15 mouse cellular contexts compared by ENCODE assay signal in the genomic region with DNA sequence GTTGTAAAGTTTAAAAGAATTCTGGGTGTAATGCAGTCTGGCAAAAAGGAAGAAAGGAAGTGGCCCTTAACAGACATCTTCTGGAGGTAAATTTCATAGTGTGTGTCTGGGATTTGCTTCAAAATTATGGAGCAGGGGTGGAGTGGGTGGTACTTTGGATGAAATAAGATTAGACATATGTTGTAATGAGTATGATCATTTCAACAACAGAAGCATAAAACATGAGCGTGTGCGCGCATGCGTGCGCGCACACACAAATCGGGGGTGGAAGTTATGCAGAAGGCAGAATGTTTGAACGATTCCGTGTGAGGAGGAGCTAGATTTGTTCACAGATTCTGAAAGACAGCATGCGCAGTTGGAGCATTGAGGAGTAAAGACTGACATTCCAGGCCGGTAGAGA. TPM values are rescaled to one million over a fixed set of nuclear protein-coding genes. Genes with fewer than 3 reads are reported as not detected.
DNase-seq lines count a peak whose midpoint lies in the region.
"Had no signal": no experiment of that assay in that cellular context is flagged by ENCODE, and none has a peak within 500 bp of the region (broad histone marks: within the 10 kb centered on the region; RNA-seq: fewer than 3 reads in every experiment).

No protein-coding gene starts in this region.

- peak; percentile 28 to 81 for DNase-seq in layer of hippocampus, adult 18-20 months (ENCODE audit: low spot score in 2 of 2)
- DNase-seq in layer of hippocampus, postnatal 10 days (ENCODE audit: low spot score in 2 of 2): no peak
- peak; percentile 50 for DNase-seq in right cerebral cortex, adult 18-20 months
- no peak for DNase-seq in right cerebral cortex, postnatal 25 days
- DNase-seq in layer of hippocampus, adult 8-10 months (ENCODE audit: low spot score in 2 of 2): peak; percentile 26 to 28
- DNase-seq in layer of hippocampus, postnatal 36 days: peak; percentile 12 to 38
- DNase-seq in spleen, adult 18-20 months: no peak
- DNase-seq in testis, postnatal 14 days (ENCODE audit: low spot score): no peak
- DNase-seq: adrenal gland, adult 2 months; adrenal gland, postnatal 25 days; cerebellum, adult 2 months; forebrain, postnatal 0 days; gastrocnemius, postnatal 14 days; heart, adult 2 months; heart, postnatal 14 days had no signal

RNA-seq across cellular contexts. Expression of a gene that starts 14.2 kb away (rescaled TPM):
- total RNA-seq in layer of hippocampus, adult 18-20 months (2021): 10 to 100 TPM; 86.9 to 89.0 TPM
- 10 to 100 TPM; 79.1 to 83.7 TPM for total RNA-seq in layer of hippocampus, postnatal 10 days (2021)
- total RNA-seq in layer of hippocampus, adult 8-10 months (2022): 10 to 100 TPM; 68.5 to 82.2 (median 77.5) TPM
- total RNA-seq in layer of hippocampus, postnatal 36 days (2021): 10 to 100 TPM; 76.9 to 79.9 TPM

Comparison
In these comparisons a context has a peak if more than half of its experiments do, and no peak if none do; other contexts are left out.
1. DNase-seq: peak in layer of hippocampus, adult 18-20 months (2 of 2), right cerebral cortex, adult 18-20 months (single experiment), layer of hippocampus, adult 8-10 months (2 of 2) and layer of hippocampus, postnatal 36 days (2 of 2); none in layer of hippocampus, postnatal 10 days (0 of 2), right cerebral cortex, postnatal 25 days (single experiment), spleen, adult 18-20 months (0 of 2) and testis, postnatal 14 days (single experiment).